Mouse (Mus musculus) ES-Bruce4 (cell line): ENCODE results near the gene Lef1. TPM values are rescaled to one million over a fixed set of nuclear protein-coding genes. Genes with fewer than 3 reads are reported as not detected.

Source experiments
- H3K27ac ChIP-seq: 2 replicates; pipeline ENCODE4 v1.5.1; 2012; ENCODE audit warnings: low read length, inconsistent platforms; ENCODE audit not compliant: insufficient read depth
- H3K27me3 ChIP-seq: 2 replicates; pipeline ENCODE4 v1.6.1; 2012; ENCODE audit warnings: mild to moderate bottlenecking, low read length, inconsistent platforms; ENCODE audit not compliant: control insufficient read depth, poor library complexity, insufficient read depth, severe bottlenecking
- H3K36me3 ChIP-seq: 2 replicates; pipeline ENCODE4 v1.6.1; 2012; ENCODE audit warnings: inconsistent platforms, mild to moderate bottlenecking, low read length, moderate library complexity; ENCODE audit not compliant: control insufficient read depth, poor library complexity, insufficient read depth, severe bottlenecking
- H3K4me1 ChIP-seq: one replicate; pipeline ENCODE4 v1.8.1; 2011; ENCODE audit warnings: low read length; ENCODE audit not compliant: control insufficient read depth, insufficient read depth
- H3K4me3 ChIP-seq: 2 replicates; pipeline ENCODE4 v1.5.1; 2011; ENCODE audit warnings: low read depth, mild to moderate bottlenecking, low read length
- H3K9ac ChIP-seq: 2 replicates; pipeline ENCODE4 v1.6.1; 2012; ENCODE audit warnings: low read depth, mild to moderate bottlenecking, inconsistent platforms; ENCODE audit not compliant: poor library complexity, severe bottlenecking
- H3K9me3 ChIP-seq: replicated peaks from 2 replicates; pipeline ENCODE4 v1.6.1; 2012; ENCODE audit warnings: mild to moderate bottlenecking, low read length, inconsistent platforms; ENCODE audit not compliant: control insufficient read depth, poor library complexity, insufficient read depth, severe bottlenecking
- CTCF ChIP-seq: IDR thresholded peaks from one replicate; pipeline ENCODE4 v1.8.1; 2011; ENCODE audit warnings: low read depth, low read length
- EP300 ChIP-seq: IDR thresholded peaks from 2 replicates; pipeline ENCODE4 v1.6.1; 2011; ENCODE audit warnings: low read depth, low read length; ENCODE audit not compliant: insufficient read depth
- POLR2A ChIP-seq: IDR thresholded peaks from one replicate; pipeline ENCODE4 v1.8.1; 2011; ENCODE audit warnings: low read length; ENCODE audit not compliant: insufficient read depth
- polyA plus RNA-seq: library from polyadenylated mRNA; stranded (reverse); fragments of >200 nt; gene quantifications from 2 replicates; pipeline ENCODE4 v1.2.4, GENCODE M21; 2011; ENCODE audit warnings: low read depth; ENCODE audit not compliant: missing spikeins, insufficient read depth, insufficient read length

The Lef1 gene
- polyA plus RNA-seq, 1 experiment: 3.4 TPM

DNA sequence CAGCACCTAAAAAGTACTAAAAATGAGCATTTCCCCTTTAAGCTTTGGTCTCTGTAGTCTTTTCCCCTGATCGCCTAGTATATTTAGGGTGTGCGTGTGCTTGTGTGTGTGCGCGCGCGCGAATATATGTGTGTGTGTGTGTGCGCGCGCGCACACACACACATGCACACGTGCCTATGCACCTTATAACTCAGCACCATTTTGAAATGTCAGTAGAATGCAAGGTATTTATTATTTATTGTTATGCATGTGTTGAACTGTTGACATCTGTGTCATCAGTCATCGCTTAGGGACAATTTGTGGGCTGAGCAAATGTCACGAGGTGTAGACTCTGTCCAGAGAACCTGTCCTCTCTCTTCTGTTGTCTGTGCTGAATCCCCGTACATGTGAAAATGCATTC lies 7.1 kb downstream of the Lef1 start:
- H3K4me1 ChIP-seq: no peaks in the 10 kb centered on the region

GRCm38 (mm10) chr3:131117883-131118282 lies 7.6 kb downstream of the Lef1 start:
- Histone ChIP-seq H3K9ac (no peak overlapping the region), H3K9me3 (no peaks in the 10 kb centered on the region), H3K4me1 (no peaks in the 10 kb centered on the region), H3K27ac (no peak overlapping the region), H3K36me3 (no peaks in the 10 kb centered on the region), H3K27me3 (no peaks in the 10 kb centered on the region), H3K4me3 (no peak overlapping the region)
- no peak for TF ChIP-seq POLR2A
- no peak for TF ChIP-seq EP300
- TF ChIP-seq CTCF: no peak

More for the DNA sequence above, 7.1 kb downstream of the Lef1 start:
- Histone ChIP-seq H3K9ac (no peak overlapping the region), H3K27ac (no peak overlapping the region), H3K4me3 (no peak overlapping the region), H3K9me3 (no peaks in the 10 kb centered on the region), H3K36me3 (no peaks in the 10 kb centered on the region), H3K27me3 (0 out of 2 replicates have a peak, but pooled peaks cover 4% of the 10 kb centered on the region)
- TF ChIP-seq EP300: no peak
- no peak for TF ChIP-seq POLR2A

DNA sequence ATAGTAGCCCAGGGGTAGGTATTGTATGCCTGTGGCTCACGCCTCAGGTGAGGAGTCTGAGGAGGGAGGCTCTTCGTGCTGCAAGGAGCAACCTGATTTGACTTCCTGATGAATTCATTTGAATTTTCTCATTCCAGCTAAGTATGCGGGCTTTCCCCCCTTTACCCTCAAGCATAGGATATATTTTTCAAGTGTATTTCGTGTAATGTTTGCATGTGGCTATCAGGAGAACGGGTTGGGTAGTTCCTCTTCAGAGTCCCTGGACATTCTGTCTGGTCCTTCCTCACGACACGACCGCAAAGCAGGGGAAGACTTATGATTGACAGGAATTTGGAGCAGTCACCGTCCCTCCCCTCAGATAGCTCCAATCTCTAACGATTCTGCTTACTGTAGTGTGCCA lies 9.2 kb downstream of the Lef1 start:
- Histone ChIP-seq H3K9me3 (0 out of 2 replicates have a peak, but pooled peaks cover 2% of the 10 kb centered on the region), H3K27me3 (no peaks in the 10 kb centered on the region), H3K27ac (no peak overlapping the region), H3K36me3 (no peaks in the 10 kb centered on the region), H3K9ac (no peak overlapping the region), H3K4me1 (no peaks in the 10 kb centered on the region), H3K4me3 (no peak overlapping the region)
- TF ChIP-seq CTCF (no peak), EP300 (no peak), POLR2A (no peak)

DNA sequence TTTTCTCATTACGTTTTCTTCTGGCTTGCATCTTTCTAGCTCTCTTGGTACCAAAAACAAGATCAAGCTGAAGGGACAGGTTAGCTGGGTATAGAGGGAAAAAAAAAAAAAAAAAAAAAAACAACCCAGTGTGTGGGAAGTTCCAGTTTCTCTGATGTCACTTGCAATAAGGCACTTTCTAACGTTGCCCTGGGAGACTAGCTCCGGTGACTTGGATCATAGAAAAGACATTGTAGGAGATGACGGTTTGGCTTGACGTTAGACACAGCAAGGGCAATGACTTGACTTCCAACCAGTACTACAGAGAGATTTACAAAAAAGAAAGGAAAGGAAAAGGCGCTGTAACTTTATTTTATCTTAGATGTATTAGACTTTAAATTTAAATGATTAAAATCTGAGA lies 13.2 kb downstream of the Lef1 start:
- Histone ChIP-seq H3K36me3 (no peaks in the 10 kb centered on the region), H3K9ac (no peak overlapping the region), H3K4me3 (no peak overlapping the region), H3K27me3 (no peaks in the 10 kb centered on the region), H3K9me3 (0 out of 2 replicates have a peak, but pooled peaks cover 2% of the 10 kb centered on the region), H3K27ac (no peak overlapping the region), H3K4me1 (no peaks in the 10 kb centered on the region)
- TF ChIP-seq CTCF (no peak), EP300 (no peak), POLR2A (no peak)

- H3K4me1 ChIP-seq: no peaks in the 10 kb centered on the region
- no peaks in the 10 kb centered on the region for H3K36me3 ChIP-seq
- H3K27me3 ChIP-seq: no peaks in the 10 kb centered on the region
- H3K4me3 ChIP-seq: no peak overlapping the region
- 0 out of 2 replicates have a peak, but pooled peaks cover 2% of the 10 kb centered on the region for H3K9me3 ChIP-seq
- no peak overlapping the region for H3K27ac ChIP-seq
- no peak overlapping the region for H3K9ac ChIP-seq
- TF ChIP-seq EP300: no peak
- no peak for TF ChIP-seq POLR2A
- no peak for TF ChIP-seq CTCF
Observed at GRCm38 (mm10) chr3:131125873-131126272, 15.6 kb downstream of the Lef1 start.

- Histone ChIP-seq H3K36me3 (no peaks in the 10 kb centered on the region), H3K9ac (no peak overlapping the region), H3K4me3 (no peak overlapping the region), H3K9me3 (0 out of 2 replicates have a peak, but pooled peaks cover 2% of the 10 kb centered on the region), H3K27ac (no peak overlapping the region), H3K27me3 (no peaks in the 10 kb centered on the region), H3K4me1 (no peaks in the 10 kb centered on the region)
- TF ChIP-seq POLR2A: no peak
- no peak for TF ChIP-seq EP300
- no peak for TF ChIP-seq CTCF
Observed at GRCm38 (mm10) chr3:131126438-131126837, 16.2 kb downstream of the Lef1 start.
